Mouse (Mus musculus): Measurements from ENCODE around the gene Them7. TPM values are rescaled to one million over a fixed set of nuclear protein-coding genes. Genes with fewer than 3 reads are reported as not detected.

Them7 gene
- total and polyA plus RNA-seq, 3 experiments: not detected

- peaks cover 2 to 6% of the 10 kb centered on the region in 2 experiments; a peak in 3 of 4 replicates for H3K27me3 ChIP-seq (ENCODE audit: control insufficient read depth in 1 of 2, insufficient read depth in 2 of 2, low read length in 2 of 2)
- DNase-seq (ENCODE audit: low read depth, low spot score): no peak
Measured at GRCm38 (mm10) chr2:105372156-105372555, 148.0 kb downstream of the Them7 start.

GRCm38 (mm10) chr2:105372727-105373126 is 148.6 kb downstream of the Them7 start:
- Histone ChIP-seq H3K4me3 (ENCODE audit: control insufficient read depth in 1 of 2, insufficient read depth in 1 of 2, low read depth in 2 of 2, low read length in 2 of 2) (no peak overlapping the region), H3K36me3 (ENCODE audit: control insufficient read depth in 1 of 2, insufficient read depth in 2 of 2, low read length in 2 of 2) (no peaks in the 10 kb centered on the region), H3K79me2 (ENCODE audit: control insufficient read depth, insufficient read depth, low read length, poor library complexity) (no peaks in the 10 kb centered on the region), H3K9ac (ENCODE audit: control insufficient read depth, low read depth, low read length, poor library complexity, severe bottlenecking) (no peak overlapping the region), H3K27ac (ENCODE audit: control insufficient read depth, low read depth, low read length) (no peak overlapping the region), H3K27me3 (ENCODE audit: control insufficient read depth in 1 of 2, insufficient read depth in 2 of 2, low read length in 2 of 2) (peaks cover 2 to 6% of the 10 kb centered on the region in 2 experiments; a peak in 3 of 4 replicates), H3K9me3 (replicated peaks; ENCODE audit: insufficient read depth, low read length) (no peaks in the 10 kb centered on the region), H3K4me1 (ENCODE audit: control insufficient read depth in 1 of 2, insufficient read depth in 2 of 2, low read length in 2 of 2) (no peaks in the 10 kb centered on the region)
- TF ChIP-seq ZC3H11A (IDR thresholded peaks at IDR 0.05; ENCODE audit: low read depth, low read length) (no peak), MAZ (IDR thresholded peaks at IDR 0.05; ENCODE audit: low read depth, low read length) (no peak), RAD21 (IDR thresholded peaks at IDR 0.05; ENCODE audit: low read depth, low read length) (no peak), KAT2A (conservative IDR thresholded peaks at IDR 0.05; ENCODE audit: low read depth, low read length) (no peak), JUND (IDR thresholded peaks at IDR 0.05; ENCODE audit: low read depth, low read length) (no peak), CHD1 (IDR thresholded peaks at IDR 0.05; ENCODE audit: low read depth, low read length) (no peak)
- no peak for DNase-seq (ENCODE audit: low read depth, low spot score)

More at GRCm38 (mm10) chr2:105372156-105372555, 148.0 kb downstream of the Them7 start:
- TF ChIP-seq TCF12 (IDR thresholded peaks at IDR 0.05; ENCODE audit: low read depth, low read length) (no peak), TBP (IDR thresholded peaks at IDR 0.05; ENCODE audit: low read depth, low read length) (no peak), GATA1 (IDR thresholded peaks at IDR 0.05; ENCODE audit: low read depth, low read length) (no peak), E2F4 (IDR thresholded peaks at IDR 0.05; ENCODE audit: borderline replicate concordance, low read depth, low read length) (no peak)
- H3K4me3 ChIP-seq (ENCODE audit: control insufficient read depth in 1 of 2, insufficient read depth in 1 of 2, low read depth in 2 of 2, low read length in 2 of 2): no peak overlapping the region
- no peaks in the 10 kb centered on the region for H3K36me3 ChIP-seq (ENCODE audit: control insufficient read depth in 1 of 2, insufficient read depth in 2 of 2, low read length in 2 of 2)
- no peak overlapping the region for H3K27ac ChIP-seq (ENCODE audit: control insufficient read depth, low read depth, low read length)
- H3K9me3 ChIP-seq (replicated peaks; ENCODE audit: insufficient read depth, low read length): no peaks in the 10 kb centered on the region
- no peaks in the 10 kb centered on the region for H3K4me1 ChIP-seq (ENCODE audit: control insufficient read depth in 1 of 2, insufficient read depth in 2 of 2, low read length in 2 of 2)
- H3K79me2 ChIP-seq (ENCODE audit: control insufficient read depth, insufficient read depth, low read length, poor library complexity): no peaks in the 10 kb centered on the region
- no peak overlapping the region for H3K9ac ChIP-seq (ENCODE audit: control insufficient read depth, low read depth, low read length, poor library complexity, severe bottlenecking)

GRCm38 (mm10) chr2:105373658-105374057 is 149.5 kb downstream of the Them7 start:
- Histone ChIP-seq H3K9ac (ENCODE audit: control insufficient read depth, low read depth, low read length, poor library complexity, severe bottlenecking) (no peak overlapping the region), H3K79me2 (ENCODE audit: control insufficient read depth, insufficient read depth, low read length, poor library complexity) (no peaks in the 10 kb centered on the region), H3K4me3 (ENCODE audit: control insufficient read depth in 1 of 2, insufficient read depth in 1 of 2, low read depth in 2 of 2, low read length in 2 of 2) (no peak overlapping the region), H3K9me3 (replicated peaks; ENCODE audit: insufficient read depth, low read length) (no peaks in the 10 kb centered on the region), H3K4me1 (ENCODE audit: control insufficient read depth in 1 of 2, insufficient read depth in 2 of 2, low read length in 2 of 2) (peaks cover 0 to 3% of the 10 kb centered on the region in 2 experiments; a peak in 1 of 4 replicates), H3K27ac (ENCODE audit: control insufficient read depth, low read depth, low read length) (no peak overlapping the region), H3K27me3 (ENCODE audit: control insufficient read depth in 1 of 2, insufficient read depth in 2 of 2, low read length in 2 of 2) (peaks cover 1 to 5% of the 10 kb centered on the region in 2 experiments; a peak in 2 of 4 replicates), H3K36me3 (ENCODE audit: control insufficient read depth in 1 of 2, insufficient read depth in 2 of 2, low read length in 2 of 2) (no peaks in the 10 kb centered on the region)
- DNase-seq (ENCODE audit: low read depth, low spot score): no peak
- TF ChIP-seq MAX (IDR thresholded peaks at IDR 0.05; ENCODE audit: low read length) (no peak), SMC3 (IDR thresholded peaks at IDR 0.05; ENCODE audit: low read depth, low read length) (no peak), MXI1 (IDR thresholded peaks at IDR 0.05; ENCODE audit: low read depth, low read length) (no peak), USF1 (IDR thresholded peaks at IDR 0.05; ENCODE audit: low read depth, low read length) (no peak), CHD1 (IDR thresholded peaks at IDR 0.05; ENCODE audit: low read depth, low read length) (no peak), ETS1 (IDR thresholded peaks at IDR 0.05; ENCODE audit: low read depth, low read length) (no peak), USF2 (IDR thresholded peaks at IDR 0.05; ENCODE audit: borderline replicate concordance in 1 of 2, insufficient read depth in 1 of 2, low read depth in 1 of 2, low read length in 2 of 2) (no peak), POLR2A (IDR thresholded peaks at IDR 0.05; ENCODE audit: control insufficient read depth in 1 of 2, insufficient read depth in 1 of 2, low read depth in 1 of 2, low read length in 2 of 2, poor library complexity in 1 of 2) (no peak), ELF1 (IDR thresholded peaks at IDR 0.05; ENCODE audit: low read depth, low read length) (no peak), KAT2A (conservative IDR thresholded peaks at IDR 0.05; ENCODE audit: low read depth, low read length) (no peak), NRF1 (IDR thresholded peaks at IDR 0.05; ENCODE audit: insufficient read depth, low read depth, low read length, poor library complexity, severe bottlenecking) (no peak), POLR2AphosphoS5 (IDR thresholded peaks at IDR 0.05; ENCODE audit: borderline replicate concordance, low read depth, low read length) (no peak), HCFC1 (IDR thresholded peaks at IDR 0.05; ENCODE audit: low read depth, low read length) (no peak), NELFE (IDR thresholded peaks at IDR 0.05; ENCODE audit: low read depth, low read length) (no peak), ZMIZ1 (IDR thresholded peaks at IDR 0.05; ENCODE audit: low read depth, low read length) (no peak), ZC3H11A (IDR thresholded peaks at IDR 0.05; ENCODE audit: low read depth, low read length) (no peak), POLR2AphosphoS2 (IDR thresholded peaks at IDR 0.05; ENCODE audit: low read length) (no peak), GABPA (IDR thresholded peaks at IDR 0.05; ENCODE audit: low read depth, low read length) (no peak), MAZ (IDR thresholded peaks at IDR 0.05; ENCODE audit: low read depth, low read length) (no peak), RAD21 (IDR thresholded peaks at IDR 0.05; ENCODE audit: low read depth, low read length) (no peak)
